Mouse (Mus musculus): ENCODE measurements around the gene Adrb1. TPM values are rescaled to one million over a fixed set of nuclear protein-coding genes. Genes with fewer than 3 reads are reported as not detected.

The Adrb1 gene
- polyA plus RNA-seq, 1 experiment from 2014 or later: 4.0 TPM

GRCm38 (mm10) chr19:56723331-56724125 is 1.5 kb downstream of the Adrb1 start:
- peaks cover 23% of the 10 kb centered on the region for H3K27me3 ChIP-seq
- H3K4me2 ChIP-seq: peak overlapping the region; percentile 74
- H3K36me3 ChIP-seq: no peaks in the 10 kb centered on the region
- H3K27ac ChIP-seq: peak overlapping the region; percentile 88
- H3K9ac ChIP-seq: peak overlapping the region; percentile 86
- H3K9me3 ChIP-seq (replicated peaks): no peaks in the 10 kb centered on the region
- peak; percentile 28 for ATAC-seq (replicated peaks; ENCODE audit: insufficient number of reproducible peaks, insufficient read depth, low FRiP score, low read depth)
- peak overlapping the region; percentile 80 for H3K4me3 ChIP-seq
- WGBS: under 1% methylated on average over 71 of the region's 71 CpGs
- peaks cover 51% of the 10 kb centered on the region for H3K4me1 ChIP-seq (replicated peaks)

GRCm38 (mm10) chr19:56724126-56724597 is 2.2 kb downstream of the Adrb1 start:
- H3K27ac ChIP-seq: peak overlapping the region; percentile 88
- peaks cover 56% of the 10 kb centered on the region for H3K4me1 ChIP-seq (replicated peaks)
- 8% methylated on average over 13 of the region's 13 CpGs for WGBS
- H3K9ac ChIP-seq: peak overlapping the region; percentile 86
- no peaks in the 10 kb centered on the region for H3K36me3 ChIP-seq
- H3K4me2 ChIP-seq: peak overlapping the region; percentile 74
- H3K27me3 ChIP-seq: peaks cover 22% of the 10 kb centered on the region
- H3K4me3 ChIP-seq: peak overlapping the region; percentile 80
- no peak for ATAC-seq (replicated peaks; ENCODE audit: insufficient number of reproducible peaks, insufficient read depth, low FRiP score, low read depth)
- H3K9me3 ChIP-seq (replicated peaks): no peaks in the 10 kb centered on the region

- Histone ChIP-seq H3K36me3 (no peaks in the 10 kb centered on the region), H3K27me3 (peaks cover 10% of the 10 kb centered on the region; the same call in 1 of the 2 replicates), H3K9ac (peak overlapping the region; percentile 37; the same call in 1 of the 2 replicates), H3K4me2 (peak overlapping the region; percentile 74), H3K4me1 (replicated peaks) (peaks cover 54% of the 10 kb centered on the region), H3K27ac (peak overlapping the region; percentile 86), H3K9me3 (replicated peaks) (no peaks in the 10 kb centered on the region), H3K4me3 (peak overlapping the region; percentile 25)
- 25% methylated on average over 14 of the region's 14 CpGs for WGBS
- 0 out of 2 replicates have a peak, but pooled peaks have one; percentile 19 for ATAC-seq (replicated peaks; ENCODE audit: insufficient number of reproducible peaks, insufficient read depth, low FRiP score, low read depth)
These were observed 5.3 kb downstream of the Adrb1 start for GRCm38 (mm10) chr19:56727170-56727877.

- H3K4me3 ChIP-seq: no peak overlapping the region
- H3K9ac ChIP-seq: no peak overlapping the region
- H3K4me2 ChIP-seq: no peak overlapping the region
- H3K27ac ChIP-seq: peak overlapping the region; percentile 9; the same call in 1 of the 2 replicates
- peaks cover 21% of the 10 kb centered on the region for H3K4me1 ChIP-seq (replicated peaks)
- H3K9me3 ChIP-seq (replicated peaks): no peaks in the 10 kb centered on the region
- WGBS: 61% methylated on average over 7 of the region's 7 CpGs
- H3K36me3 ChIP-seq: no peaks in the 10 kb centered on the region
- ATAC-seq (replicated peaks; ENCODE audit: insufficient number of reproducible peaks, insufficient read depth, low FRiP score, low read depth): no peak
- H3K27me3 ChIP-seq: no peaks in the 10 kb centered on the region
These were observed 12.1 kb downstream of the Adrb1 start for GRCm38 (mm10) chr19:56734033-56734572.

- Histone ChIP-seq H3K9ac (no peak overlapping the region), H3K9me3 (replicated peaks) (no peaks in the 10 kb centered on the region), H3K27ac (peak overlapping the region; percentile 67), H3K36me3 (no peaks in the 10 kb centered on the region), H3K4me3 (no peak overlapping the region), H3K4me1 (replicated peaks) (peaks cover 15% of the 10 kb centered on the region), H3K4me2 (no peak overlapping the region), H3K27me3 (no peaks in the 10 kb centered on the region)
- 31% methylated on average over 4 of the region's 4 CpGs for WGBS
- ATAC-seq (replicated peaks; ENCODE audit: insufficient number of reproducible peaks, insufficient read depth, low FRiP score, low read depth): no peak
These were observed 13.7 kb downstream of the Adrb1 start for GRCm38 (mm10) chr19:56735747-56736146.

- ATAC-seq (replicated peaks; ENCODE audit: insufficient number of reproducible peaks, insufficient read depth, low FRiP score, low read depth): no peak
- Histone ChIP-seq H3K4me1 (replicated peaks) (peaks cover 15% of the 10 kb centered on the region), H3K4me2 (no peak overlapping the region), H3K9me3 (replicated peaks) (no peaks in the 10 kb centered on the region), H3K4me3 (no peak overlapping the region), H3K27me3 (no peaks in the 10 kb centered on the region), H3K36me3 (no peaks in the 10 kb centered on the region), H3K27ac (peak overlapping the region; percentile 67), H3K9ac (no peak overlapping the region)
- WGBS: 30% methylated on average over 5 of the region's 5 CpGs
These were observed 14.3 kb downstream of the Adrb1 start for GRCm38 (mm10) chr19:56736287-56736686.

- no peak for ATAC-seq (replicated peaks; ENCODE audit: insufficient number of reproducible peaks, insufficient read depth, low FRiP score, low read depth)
- WGBS: 65% methylated on average over 7 of the region's 7 CpGs
- Histone ChIP-seq H3K4me2 (no peak overlapping the region), H3K27ac (peak overlapping the region; percentile 68), H3K4me1 (replicated peaks) (peaks cover 49% of the 10 kb centered on the region), H3K9me3 (replicated peaks) (no peaks in the 10 kb centered on the region), H3K27me3 (no peaks in the 10 kb centered on the region), H3K9ac (no peak overlapping the region), H3K36me3 (no peaks in the 10 kb centered on the region), H3K4me3 (no peak overlapping the region)
These were observed 23.1 kb downstream of the Adrb1 start for GRCm38 (mm10) chr19:56745061-56745460.

- no peak overlapping the region for H3K4me2 ChIP-seq
These were observed 23.5 kb downstream of the Adrb1 start for GRCm38 (mm10) chr19:56745528-56745927.

GRCm38 (mm10) chr19:56746618-56747017 is 24.6 kb downstream of the Adrb1 start:
- 0 out of 2 replicates have a peak, but pooled peaks have one; percentile 42 for ATAC-seq (replicated peaks; ENCODE audit: insufficient number of reproducible peaks, insufficient read depth, low FRiP score, low read depth)
- peak overlapping the region; percentile 72 for H3K27ac ChIP-seq
- H3K4me1 ChIP-seq (replicated peaks): peaks cover 49% of the 10 kb centered on the region

More at GRCm38 (mm10) chr19:56745528-56745927, 23.5 kb downstream of the Adrb1 start:
- H3K27me3 ChIP-seq: no peaks in the 10 kb centered on the region
- peak overlapping the region; percentile 68; the same call in 1 of the 2 replicates for H3K27ac ChIP-seq
- 58% methylated on average over 6 of the region's 6 CpGs for WGBS
- H3K9me3 ChIP-seq (replicated peaks): no peaks in the 10 kb centered on the region
- no peak overlapping the region for H3K4me3 ChIP-seq
- no peaks in the 10 kb centered on the region for H3K36me3 ChIP-seq
- H3K4me1 ChIP-seq (replicated peaks): peaks cover 49% of the 10 kb centered on the region
- no peak overlapping the region for H3K9ac ChIP-seq
- ATAC-seq (replicated peaks; ENCODE audit: insufficient number of reproducible peaks, insufficient read depth, low FRiP score, low read depth): no peak

GRCm38 (mm10) chr19:56747878-56748277 is 25.9 kb downstream of the Adrb1 start:
- 54% methylated on average over 10 of the region's 10 CpGs for WGBS
- no peak for ATAC-seq (replicated peaks; ENCODE audit: insufficient number of reproducible peaks, insufficient read depth, low FRiP score, low read depth)

More at GRCm38 (mm10) chr19:56746618-56747017, 24.6 kb downstream of the Adrb1 start:
- Histone ChIP-seq H3K9me3 (replicated peaks) (no peaks in the 10 kb centered on the region), H3K4me3 (no peak overlapping the region), H3K9ac (no peak overlapping the region), H3K4me2 (no peak overlapping the region), H3K27me3 (no peaks in the 10 kb centered on the region), H3K36me3 (no peaks in the 10 kb centered on the region)
- WGBS: 36% methylated on average over 9 of the region's 9 CpGs

GRCm38 (mm10) chr19:56749343-56749742 is 27.3 kb downstream of the Adrb1 start:
- no peaks in the 10 kb centered on the region for H3K9me3 ChIP-seq (replicated peaks)
- H3K27me3 ChIP-seq: no peaks in the 10 kb centered on the region
- no peak overlapping the region for H3K4me2 ChIP-seq
- H3K4me3 ChIP-seq: no peak overlapping the region
- 61% methylated on average over 3 of the region's 3 CpGs for WGBS
- ATAC-seq (replicated peaks; ENCODE audit: insufficient number of reproducible peaks, insufficient read depth, low FRiP score, low read depth): no peak
- no peaks in the 10 kb centered on the region for H3K36me3 ChIP-seq
- no peak overlapping the region for H3K9ac ChIP-seq
- H3K4me1 ChIP-seq (replicated peaks): peaks cover 31% of the 10 kb centered on the region
- no peak overlapping the region for H3K27ac ChIP-seq

More at GRCm38 (mm10) chr19:56747878-56748277, 25.9 kb downstream of the Adrb1 start:
- no peak overlapping the region for H3K27ac ChIP-seq
- H3K9ac ChIP-seq: no peak overlapping the region
- H3K36me3 ChIP-seq: no peaks in the 10 kb centered on the region
- no peaks in the 10 kb centered on the region for H3K9me3 ChIP-seq (replicated peaks)
- H3K27me3 ChIP-seq: no peaks in the 10 kb centered on the region
- peaks cover 43% of the 10 kb centered on the region for H3K4me1 ChIP-seq (replicated peaks)
- H3K4me3 ChIP-seq: no peak overlapping the region
- H3K4me2 ChIP-seq: no peak overlapping the region

All from heart, embryonic 15.5 days (tissue).